Mouse (Mus musculus) activated CD4-positive, CD25-positive, alpha-beta regulatory T cell (primary cell): ENCODE measurements around the gene Ap1s1. TPM values are rescaled to one million over a fixed set of nuclear protein-coding genes. Genes with fewer than 3 reads are reported as not detected.

Experiments used
- polyA plus RNA-seq, 2 experiments: library from polyadenylated mRNA; unstranded; fragments of 100-300 nt; shearing (Covaris generic); gene quantifications; one replicate each; pipeline ENCODE4 v1.2.1; 2017

The Ap1s1 gene
- polyA plus RNA-seq: 100 to 1,000 TPM in 1 of 2 experiments, 10 to 100 TPM in 1; 91.4 to 102 TPM

DNA sequence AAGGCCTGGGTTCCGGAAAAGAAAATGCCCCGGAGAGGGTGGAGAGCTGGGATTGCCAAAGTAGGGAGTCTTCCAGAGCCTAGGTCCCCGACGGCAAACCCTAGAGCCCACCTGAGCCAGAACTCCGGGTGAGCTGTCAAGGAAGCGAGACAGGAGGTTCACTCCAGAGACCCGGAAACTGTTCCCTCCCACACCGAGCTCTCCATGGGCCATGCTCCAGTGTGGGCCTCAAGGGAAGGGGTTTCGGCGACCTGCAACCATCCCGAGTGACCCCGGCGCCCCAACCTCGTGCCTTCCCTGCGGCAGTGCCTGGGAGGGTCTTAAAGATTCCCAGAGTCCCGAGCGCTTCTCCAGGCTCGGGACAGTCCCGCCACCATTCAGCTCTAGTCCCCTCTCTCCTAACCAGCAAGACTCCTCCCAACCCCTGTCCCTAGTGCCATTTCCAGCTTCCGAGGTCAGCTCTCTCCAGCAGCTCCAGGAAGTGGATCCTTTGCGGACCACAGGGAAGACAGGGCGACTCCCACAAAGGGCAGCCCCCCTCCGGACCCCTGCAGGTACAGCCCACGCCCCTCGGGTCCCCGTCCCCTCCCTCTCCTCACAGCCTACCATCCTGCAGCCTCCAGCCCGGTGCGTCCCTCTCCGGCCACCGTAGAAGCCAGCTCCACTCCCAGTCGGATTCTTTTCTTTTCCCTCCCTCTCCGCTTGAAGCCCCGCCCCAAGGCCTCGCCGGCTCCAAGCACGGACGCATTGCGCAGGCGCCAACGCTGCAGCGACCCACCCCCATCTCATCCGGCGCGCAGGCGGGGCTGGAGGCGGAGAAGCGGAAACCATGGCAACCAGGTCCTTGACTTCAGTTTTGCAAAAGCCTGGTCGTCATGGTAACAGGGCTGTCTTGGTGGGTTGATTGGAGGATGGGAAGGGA is at the start of gene Ap1s1:
TSS of gene Ap1s1 (minus strand) at position 734 of the 922 bp plus-strand sequence.

DNA sequence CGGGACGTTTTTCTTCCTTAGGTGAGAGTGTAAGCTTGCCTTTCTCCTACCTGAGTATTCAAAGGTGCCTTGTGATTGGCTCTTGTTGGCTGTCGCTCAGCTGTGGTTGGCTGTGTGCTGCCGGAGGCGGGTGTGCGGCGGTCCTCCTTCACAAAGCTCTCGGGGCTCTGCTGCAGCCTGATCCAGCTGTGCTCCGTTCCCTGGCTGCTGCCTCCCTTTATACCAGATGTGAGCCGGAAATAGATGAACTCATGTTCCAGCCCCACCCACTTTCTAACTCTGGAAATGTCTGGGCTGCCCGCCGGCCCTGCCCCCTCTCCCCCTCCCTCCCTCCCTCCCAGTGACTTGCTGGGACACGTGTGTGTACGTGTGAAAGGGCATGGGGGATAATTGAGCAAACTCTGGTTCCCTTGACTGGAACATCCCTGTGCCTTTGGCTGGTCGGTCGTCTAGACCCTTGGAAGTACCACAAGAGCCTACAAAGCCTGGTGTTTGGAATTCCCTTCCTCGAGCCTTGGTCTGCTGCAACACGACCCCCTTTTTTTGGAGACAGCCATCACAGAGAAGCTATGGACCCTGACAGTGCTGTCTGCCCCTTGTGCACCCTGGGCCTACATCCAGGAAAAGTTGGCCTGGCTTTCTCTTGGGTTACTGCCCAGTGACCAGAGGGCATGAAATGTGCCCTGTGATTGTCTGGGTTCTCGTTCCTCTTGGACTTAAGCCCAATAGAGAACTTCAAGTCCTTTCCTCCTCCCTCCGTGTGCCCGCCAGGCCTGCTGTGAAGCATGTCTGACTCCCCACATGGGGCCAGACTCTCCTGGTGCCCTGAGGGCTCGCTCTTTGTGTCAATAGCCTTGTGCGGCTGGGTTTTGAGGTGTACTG is 26.4 kb upstream of the Ap1s1 start, which contains the start of gene Serpine1:
TSS of gene Serpine1 (minus strand) at position 190 of the 882 bp plus-strand sequence.

DNA sequence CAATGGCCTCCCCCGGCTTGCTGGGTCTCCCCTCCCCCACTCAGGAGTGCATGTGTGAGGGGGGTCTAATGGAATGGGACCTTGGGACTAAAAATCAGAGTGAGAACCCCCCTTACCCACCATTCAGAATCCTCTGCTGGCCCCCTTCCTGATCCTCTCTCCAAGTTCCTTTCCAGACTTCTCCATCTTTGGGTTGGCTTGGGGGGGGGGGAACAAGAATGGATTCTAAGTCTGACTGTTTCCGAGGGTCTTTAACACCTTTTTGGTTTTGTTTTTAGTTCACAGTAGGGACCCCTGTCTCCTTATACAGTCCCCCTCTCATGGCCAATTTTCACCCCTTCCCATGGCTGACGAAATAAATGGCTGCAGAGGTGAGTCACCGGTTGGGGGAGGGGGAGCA is 19.8 kb downstream of the Ap1s1 start, which contains the start of gene Vgf:
TSS of gene Vgf (plus strand) at position 301 of the 400 bp plus-strand sequence.

DNA sequence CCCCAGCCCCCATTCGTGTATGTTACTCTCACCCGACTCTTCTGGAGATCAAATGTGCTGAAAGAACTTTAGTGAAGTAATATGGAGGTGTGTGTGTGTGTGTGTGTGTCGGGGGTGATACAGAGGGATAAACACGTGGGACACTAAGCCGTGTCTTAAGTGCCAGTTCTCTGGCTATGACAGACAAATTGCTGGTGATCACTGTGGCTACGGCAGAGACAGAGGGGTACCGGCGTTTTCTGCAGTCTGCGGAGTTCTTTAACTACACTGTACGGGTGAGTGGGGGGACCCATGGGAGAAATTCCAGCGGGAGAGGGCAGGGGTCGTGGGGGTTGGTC is 58.0 kb downstream of the Ap1s1 start, which contains the start of gene Znhit1:
TSS of gene Znhit1 (minus strand) at position 88 of the 338 bp plus-strand sequence.

GRCm38 (mm10) chr5:136986695-136987137 is 59.2 kb downstream of the Ap1s1 start, which contains the start of gene Plod3:
Gene Plod3 (plus strand): TSS chr5:136987019.

Other genes starting within 250 kb of the Ap1s1 start
- gene Col26a1, start 162.9 kb downstream of the Ap1s1 start, polyA plus RNA-seq: under 1 TPM in 1 of 2 experiments, not detected in 1; 0.34 TPM
- gene Ift22, start 138.0 kb downstream of the Ap1s1 start, polyA plus RNA-seq: 1 to 10 TPM; 5.1 to 7.7 TPM
- gene Fis1, start 92.9 kb downstream of the Ap1s1 start, polyA plus RNA-seq: 100 to 1,000 TPM; 337 to 342 TPM
- gene Cldn15, start 79.5 kb downstream of the Ap1s1 start, polyA plus RNA-seq: not detected
- 1 to 10 TPM; 6.7 to 8.4 TPM for gene Plod3, start 59.1 kb downstream of the Ap1s1 start, polyA plus RNA-seq
- gene Znhit1, start 58.1 kb downstream of the Ap1s1 start, polyA plus RNA-seq: 10 to 100 TPM; 48.9 to 51.5 TPM
- gene Vgf, start 19.7 kb downstream of the Ap1s1 start, polyA plus RNA-seq: under 1 TPM; 0.06 to 0.22 TPM
- gene Serpine1, start 26.1 kb upstream of the Ap1s1 start, polyA plus RNA-seq: not detected
- gene Trim56, start 70.1 kb upstream of the Ap1s1 start, polyA plus RNA-seq: 10 to 100 TPM; 13.9 to 19.4 TPM
- gene Muc3, start 103.2 kb upstream of the Ap1s1 start, polyA plus RNA-seq: not detected
- gene Muc3a, start 166.3 kb upstream of the Ap1s1 start, polyA plus RNA-seq: 1 to 10 TPM in 1 of 2 experiments, under 1 TPM in 1; 0.72 to 3.1 TPM
- gene Ache, start 241.4 kb upstream of the Ap1s1 start, polyA plus RNA-seq: under 1 TPM in 1 of 2 experiments, not detected in 1; 0.14 TPM
- gene Ufsp1, start 248.5 kb upstream of the Ap1s1 start, polyA plus RNA-seq: 1 to 10 TPM; 1.6 TPM